ENCODE assay signal across 34 mouse cellular contexts in genomic region chr19:39156836-39157235, GRCm38 (mm10). TPM values are rescaled to one million over a fixed set of nuclear protein-coding genes. Genes with fewer than 3 reads are reported as not detected.
"Had no signal": no experiment of that assay in that cellular context is flagged by ENCODE, and none has a peak within 500 bp of the region (broad histone marks: within the 10 kb centered on the region; RNA-seq: fewer than 3 reads in every experiment).

No protein-coding gene starts in this region.

RNA-seq across cellular contexts. Expression of gene Cyp2c66, which starts 43.1 kb away (rescaled TPM):
- total RNA-seq: common myeloid progenitor, adult 5-6 weeks; forebrain, postnatal 0 days; gastrocnemius, adult 18-20 months; gastrocnemius, adult 2 months; gastrocnemius, adult 8-10 months; gastrocnemius, postnatal 10 days; gastrocnemius, postnatal 14 days; gastrocnemius, postnatal 25 days; gastrocnemius, postnatal 36 days; gastrocnemius, postnatal 4 days; granulocyte monocyte progenitor cell, adult 5-6 weeks; heart, adult 18-20 months; heart, adult 2 months; heart, adult 8-10 months had no signal
- polyA plus RNA-seq: cortical plate, adult 2 months; embryonic facial prominence, embryonic 10.5 days; embryonic facial prominence, embryonic 11.5 days; embryonic facial prominence, embryonic 12.5 days; embryonic facial prominence, embryonic 13.5 days; embryonic facial prominence, embryonic 14.5 days; embryonic facial prominence, embryonic 15.5 days; erythroblast, embryonic 14.5 days; forebrain, embryonic 10.5 days; forebrain, embryonic 11.5 days; forebrain, embryonic 12.5 days; forebrain, embryonic 13.5 days; forebrain, embryonic 14.5 days; forebrain, embryonic 15.5 days; forebrain, embryonic 16.5 days; forebrain, postnatal 0 days; frontal cortex, adult 2 months; gonadal fat pad, adult 2 months; heart, adult 2 months; heart, embryonic 10.5 days; heart, embryonic 11.5 days; heart, embryonic 12.5 days had no signal
